Mouse (Mus musculus) mature B cell (primary cell): ENCODE measurements around the gene Ttpal.
"Not testable (repeated sequence)": the region's sequence is repeated elsewhere in the genome, so short reads cannot be mapped to it uniquely, and the experiment has no call there.

Experiments used
- in situ Hi-C: fragments of 300-500 bp; cut with MboI; formaldehyde crosslinking; loops from 2 replicates; pipeline ENCODE4 v1.14.3; 2019

Gene Ttpal

DNA sequence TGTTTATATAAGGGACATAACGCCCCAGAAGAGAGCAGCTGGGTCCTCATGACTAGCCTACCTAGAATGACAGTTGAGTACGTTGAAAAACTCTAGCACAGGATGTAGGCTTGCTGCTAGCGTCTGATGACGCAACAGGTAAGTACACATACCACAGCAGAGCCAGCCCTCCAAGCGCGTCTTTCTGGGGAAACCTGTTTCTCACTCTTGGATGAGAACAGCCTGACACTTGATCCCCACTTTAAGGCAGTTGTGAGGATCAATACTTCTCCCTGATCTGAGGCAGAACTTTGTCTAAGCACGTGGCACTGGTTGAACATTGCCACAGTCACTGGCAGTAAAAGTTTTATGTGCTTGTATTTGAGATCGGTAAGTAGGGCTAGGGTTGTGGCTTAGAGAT lies 18.3 kb downstream of the Ttpal start:
- in situ Hi-C loops: loop anchor here (25.0 kb wide), 1 partner anchor 92 kb away; no protein-coding TSS in a partner anchor

DNA sequence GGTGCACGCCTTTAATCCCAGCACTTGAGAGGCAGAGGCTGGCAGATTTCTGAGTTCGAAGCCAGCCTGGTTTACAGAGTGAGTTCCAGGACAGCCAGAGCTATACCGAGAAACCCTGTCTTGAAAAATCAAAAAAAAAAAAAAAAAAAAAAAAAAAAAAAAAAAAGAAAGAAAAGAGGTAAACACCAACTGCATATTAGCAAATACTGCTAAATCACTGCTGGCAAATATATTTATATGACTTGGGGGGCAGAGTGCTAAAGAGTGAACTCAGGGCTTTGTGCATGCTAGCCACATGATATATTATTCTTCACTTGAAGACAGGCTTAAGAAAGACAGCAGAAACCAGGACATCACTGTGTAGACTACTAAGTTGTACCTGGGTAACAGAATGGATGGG lies 19.3 kb downstream of the Ttpal start:
- in situ Hi-C loops: loop anchor here (25.0 kb wide), 1 partner anchor 91 kb away; no protein-coding TSS in a partner anchor

DNA sequence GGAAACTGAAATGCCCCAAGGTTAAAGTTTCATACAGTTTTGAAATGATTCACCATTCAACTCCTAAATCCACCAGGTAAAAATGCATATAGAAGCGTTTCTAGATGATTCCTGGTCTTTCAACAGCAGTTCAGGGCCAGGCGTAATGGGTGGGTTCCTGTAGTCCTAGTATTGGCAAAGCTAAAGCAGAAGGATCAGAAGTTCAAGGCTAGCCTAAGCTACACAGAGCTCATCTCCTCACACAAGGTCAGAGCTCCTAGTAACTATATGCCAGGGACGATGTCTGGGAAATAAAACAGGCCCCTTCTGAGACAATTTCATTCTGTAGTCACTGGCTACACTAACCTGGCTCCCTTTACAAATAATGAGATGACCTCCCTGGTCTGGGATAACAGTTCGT lies 29.1 kb downstream of the Ttpal start:
- in situ Hi-C loops: no loop called here

DNA sequence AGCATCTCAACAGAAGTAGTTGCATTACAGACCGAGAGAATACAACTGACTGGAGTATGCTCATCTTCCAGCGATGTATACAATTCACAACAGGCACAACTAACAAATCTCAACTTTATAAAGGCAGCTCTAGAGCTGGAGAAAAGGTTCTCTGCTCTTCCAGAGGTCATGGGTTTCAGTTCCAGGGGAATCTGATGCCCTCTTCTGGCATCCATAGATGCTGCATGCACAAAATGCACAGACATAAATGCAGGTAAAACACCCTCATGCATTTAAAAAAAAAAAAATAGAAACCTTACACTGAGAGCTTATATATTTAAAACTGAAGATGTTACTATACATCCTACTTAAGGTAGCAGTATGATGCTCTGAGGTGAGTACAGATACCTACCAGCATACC lies 29.6 kb downstream of the Ttpal start:
- in situ Hi-C loops: no loop called here

DNA sequence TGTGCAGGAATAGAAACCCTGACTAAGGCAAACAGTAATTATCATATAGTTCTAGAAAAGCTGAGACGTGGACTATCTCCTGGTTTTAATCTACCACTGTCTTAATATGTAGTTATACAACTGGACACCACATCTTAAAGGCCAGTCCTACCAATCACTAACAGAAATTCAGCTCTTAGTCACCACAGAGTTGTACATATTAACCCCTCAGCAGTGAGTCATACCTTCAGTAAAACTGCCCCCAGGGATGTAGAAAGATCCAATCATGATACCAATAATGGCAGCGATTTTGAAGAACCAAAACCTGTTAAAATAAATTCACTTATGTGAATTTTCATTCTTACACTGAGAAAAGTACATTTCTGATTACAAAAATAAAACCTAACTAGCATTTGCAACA lies 32.1 kb downstream of the Ttpal start:
- in situ Hi-C loops: no loop called here

DNA sequence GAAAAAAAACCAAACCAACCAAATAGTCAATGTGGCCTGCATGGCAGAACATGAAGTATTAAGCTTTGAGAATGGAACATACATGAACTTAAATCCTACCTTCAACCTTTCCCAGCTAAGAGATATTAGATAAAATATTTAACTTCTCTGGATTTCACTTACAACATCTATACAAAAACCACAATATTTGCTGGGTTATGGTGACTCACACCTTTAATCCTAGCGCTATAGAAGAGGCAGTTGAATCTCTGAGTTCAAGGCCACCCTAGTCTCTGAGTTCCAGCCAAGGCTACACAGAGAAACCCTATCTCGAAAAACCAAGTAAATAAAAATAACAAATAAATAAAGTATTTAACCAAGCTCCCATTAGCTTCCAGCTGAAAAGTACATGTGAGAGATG lies 33.9 kb downstream of the Ttpal start:
- in situ Hi-C loops: no loop called here

DNA sequence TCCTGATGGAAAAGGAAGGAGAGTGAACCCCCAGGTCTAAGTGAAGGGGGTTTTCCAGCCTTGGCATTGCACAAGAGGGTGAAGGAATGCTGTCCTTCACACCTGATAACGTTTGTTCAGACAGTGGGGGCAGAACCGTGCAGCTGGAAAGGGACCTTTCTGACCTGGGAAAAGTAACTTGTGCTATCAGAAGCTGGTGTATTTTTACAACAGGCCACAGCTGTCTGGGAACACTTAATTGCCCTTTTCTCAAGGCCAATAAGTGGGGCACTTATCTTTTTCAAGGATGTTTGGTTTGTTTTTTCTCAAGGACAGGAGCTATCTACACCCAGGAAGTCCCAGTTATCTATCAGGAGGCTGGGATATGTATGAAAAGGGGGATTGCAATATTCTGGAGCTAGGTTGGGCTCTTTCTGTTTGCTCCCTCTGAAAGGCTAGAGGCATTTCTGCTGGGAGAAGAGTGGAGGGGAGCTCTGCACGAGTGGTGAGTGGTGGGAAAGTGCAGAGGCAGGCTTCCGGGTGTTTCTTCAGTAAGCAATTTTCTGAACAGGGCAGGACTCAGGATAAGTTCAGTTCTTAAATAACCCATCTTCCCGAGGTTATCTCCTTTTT lies 35.6 kb downstream of the Ttpal start:
- in situ Hi-C loops: no loop called here

DNA sequence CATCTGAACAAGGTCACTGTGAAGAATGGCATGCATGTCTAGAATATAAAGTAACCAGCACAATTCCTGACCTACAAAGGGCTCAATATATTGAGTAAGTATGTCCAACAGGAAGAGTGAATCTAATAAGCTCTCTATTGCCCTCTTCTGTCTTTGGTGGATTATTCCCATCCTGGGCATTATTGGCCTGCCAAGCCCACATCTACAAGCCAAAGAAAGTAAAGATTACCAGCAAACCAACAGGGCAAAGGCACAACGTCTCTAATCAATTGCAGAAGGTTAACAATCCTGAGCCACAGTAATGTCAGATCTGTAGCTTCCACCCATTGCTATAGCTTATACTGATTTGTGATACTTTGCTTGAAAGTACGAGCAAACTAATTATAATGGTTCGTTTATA lies 38.4 kb downstream of the Ttpal start:
- in situ Hi-C loops: no loop called here

DNA sequence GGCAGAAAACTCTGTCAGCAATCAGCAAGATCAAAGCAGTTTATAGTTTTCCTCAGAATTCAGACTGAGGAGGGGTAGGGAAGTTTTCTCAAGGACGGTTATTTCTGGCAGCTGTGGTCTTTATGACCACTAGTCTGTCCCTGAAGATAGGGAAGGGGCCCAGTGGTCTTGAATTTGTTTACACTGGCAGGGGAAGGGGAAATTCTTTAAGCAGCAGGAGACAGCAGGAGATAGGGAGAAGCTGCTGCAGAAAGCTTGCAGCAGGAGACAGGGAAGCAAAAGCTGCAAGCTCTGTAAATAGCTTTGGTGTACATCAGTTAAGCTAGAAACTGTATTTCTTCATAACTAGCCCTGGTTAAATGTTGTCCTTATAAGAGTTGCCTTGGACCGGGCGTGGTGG lies 39.6 kb downstream of the Ttpal start:
- in situ Hi-C loops: no loop called here

DNA sequence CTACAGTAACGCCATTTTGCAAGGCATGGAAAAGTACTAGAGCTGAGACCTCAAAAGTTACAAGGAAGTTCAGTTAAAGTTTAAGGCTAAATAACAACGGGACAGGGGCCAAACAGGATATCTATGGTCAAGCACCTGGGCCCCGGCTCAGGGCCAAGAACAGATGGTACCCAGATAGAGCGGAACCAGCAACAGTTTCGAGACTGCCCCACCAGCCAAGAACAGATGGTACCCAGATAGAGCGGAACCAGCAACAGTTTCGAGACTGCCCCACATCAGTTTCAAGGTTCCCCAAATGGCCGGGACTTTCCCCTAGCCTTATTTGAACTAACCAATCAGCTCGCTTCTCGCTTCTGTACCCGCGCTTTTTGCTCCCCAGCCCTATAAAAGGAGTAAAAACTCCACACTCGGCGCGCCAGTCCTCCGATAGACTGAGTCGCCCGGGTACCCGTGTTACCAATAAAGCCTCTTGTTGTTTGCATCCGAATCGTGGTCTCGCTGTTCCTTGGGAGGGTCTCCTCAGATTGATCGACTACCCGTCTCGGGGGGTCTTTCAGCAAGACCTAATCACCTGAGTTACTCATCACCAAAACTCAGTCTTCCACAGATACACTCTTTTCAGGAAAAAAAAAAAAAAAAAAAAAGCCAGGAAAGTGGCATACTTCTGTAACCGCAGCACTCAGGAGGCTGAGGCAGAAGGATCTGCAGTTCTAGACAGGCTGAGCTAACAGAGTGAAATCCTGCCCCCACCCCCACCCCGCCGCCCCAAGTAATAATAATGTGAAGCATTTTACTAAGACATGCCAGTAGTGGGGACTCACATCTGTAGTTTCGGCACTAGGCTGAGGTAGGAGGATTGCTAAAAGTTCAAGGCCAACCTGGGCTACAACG lies 40.8 kb downstream of the Ttpal start:
- in situ Hi-C loops: no loop called here

DNA sequence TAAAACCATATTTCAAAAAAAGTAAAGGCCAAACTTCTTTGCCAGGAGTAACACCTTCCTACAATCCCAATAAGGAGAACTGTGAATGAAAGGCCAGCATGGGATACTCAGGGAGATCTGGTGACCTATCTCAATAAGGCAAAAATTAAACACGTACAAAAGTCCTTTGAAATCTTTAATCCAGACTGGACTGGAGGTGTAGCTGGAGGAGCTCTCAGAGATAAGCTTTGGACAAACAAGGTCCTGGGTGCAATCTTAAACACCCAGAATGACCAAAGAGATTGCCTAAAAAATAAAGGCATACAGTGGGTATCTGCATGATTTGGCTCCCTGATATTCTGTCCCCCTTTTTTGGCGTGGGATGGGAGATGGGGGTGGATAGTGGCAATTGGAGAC lies 41.5 kb downstream of the Ttpal start:
- in situ Hi-C loops: no loop called here

DNA sequence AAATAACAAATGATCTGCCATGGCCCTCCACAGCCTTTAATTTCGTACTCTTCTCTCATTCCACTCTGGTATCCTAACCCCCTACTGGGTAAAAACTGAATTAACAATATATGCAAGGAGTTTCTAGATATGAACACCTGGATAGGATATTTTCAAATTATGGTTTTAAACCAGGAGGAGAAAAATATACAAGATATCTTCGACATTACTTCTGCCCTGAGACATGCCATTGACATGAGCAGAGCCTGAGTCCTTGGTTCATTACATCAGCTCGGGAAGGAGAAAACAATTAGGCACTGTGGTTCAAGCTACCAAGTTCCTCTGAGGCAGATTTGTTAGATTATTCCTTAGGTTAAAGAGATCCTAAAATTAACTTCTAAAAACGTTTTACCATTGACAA lies 41.9 kb downstream of the Ttpal start:
- in situ Hi-C loops: no loop called here

DNA sequence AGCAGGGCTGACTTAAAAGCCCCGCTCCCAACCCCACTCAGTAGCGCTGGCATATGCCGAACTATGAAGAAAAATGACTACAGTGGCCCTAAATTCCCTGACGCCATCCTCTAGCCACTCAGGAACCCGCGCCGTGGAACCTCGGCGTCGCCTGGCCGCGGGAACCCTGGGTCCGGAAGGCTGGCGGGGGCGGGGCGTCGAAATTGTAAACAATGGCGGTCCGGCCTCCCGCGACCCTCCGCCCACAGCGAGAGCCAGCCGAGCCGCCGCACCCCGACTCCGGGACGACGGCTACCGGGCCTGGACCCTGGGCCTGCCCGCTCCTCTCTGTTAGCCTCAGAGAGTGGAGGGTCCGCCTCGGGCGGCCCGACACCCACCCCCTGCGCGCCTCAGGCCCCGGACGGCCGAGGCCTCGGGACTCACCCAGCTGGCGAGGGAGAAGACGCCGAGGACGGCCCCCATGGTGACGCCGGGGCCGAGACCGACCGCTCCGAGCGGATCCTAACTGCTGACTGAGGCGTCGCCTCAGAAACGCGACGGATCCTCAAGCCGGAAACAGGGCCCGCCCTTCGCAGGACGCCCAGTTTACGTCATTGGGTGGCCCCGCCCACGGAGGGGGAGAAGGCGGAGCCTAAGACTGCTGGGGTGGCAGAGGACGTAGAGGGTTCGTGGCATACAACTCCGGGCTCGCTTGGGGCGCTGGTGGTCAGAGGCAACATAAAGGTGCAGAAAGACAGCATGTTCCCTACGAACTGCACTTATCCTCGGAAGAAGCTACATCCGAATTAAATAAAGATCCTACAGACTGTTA lies 42.7 kb downstream of the Ttpal start, which contains the start of gene Serinc3:
Gene Serinc3 (minus strand): TSS at position 557 of the 811 bp plus-strand sequence.
- in situ Hi-C loops: no loop called here

DNA sequence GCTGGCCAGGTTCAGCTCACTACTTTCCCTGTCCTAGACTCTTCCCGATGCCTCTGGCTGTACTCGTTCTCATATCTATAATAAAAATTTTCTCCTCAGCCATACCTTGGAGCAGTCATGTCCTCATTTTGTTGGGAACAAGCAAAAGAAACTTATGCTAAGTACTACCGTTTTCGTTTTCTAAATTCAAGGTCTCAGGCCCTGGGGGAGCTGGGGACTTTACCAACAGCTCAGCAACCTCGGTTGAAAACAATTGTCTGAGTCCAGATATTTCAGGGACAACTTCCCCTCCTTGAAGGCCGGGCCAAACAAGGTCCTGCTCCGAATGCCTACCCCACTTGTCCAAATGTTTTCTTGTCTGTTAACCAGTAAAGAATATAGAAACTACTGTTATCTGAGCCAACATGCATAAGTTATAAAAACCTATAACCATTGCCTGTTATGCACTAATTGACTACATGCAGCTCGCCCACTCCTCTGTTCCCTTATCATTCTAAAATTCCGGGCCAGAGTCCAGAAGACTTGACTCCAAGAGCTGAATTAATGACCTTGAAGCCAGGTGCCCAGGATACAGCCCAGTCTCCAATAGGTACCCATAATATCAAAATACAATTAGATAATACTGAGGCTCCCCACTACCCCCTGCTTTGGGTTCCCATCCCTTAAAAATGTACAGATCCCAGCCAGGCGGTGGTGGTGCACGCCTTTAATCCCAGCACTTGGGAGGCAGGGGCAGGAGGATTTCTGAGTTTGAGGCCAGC lies 43.8 kb downstream of the Ttpal start:
- in situ Hi-C loops: no loop called here

DNA sequence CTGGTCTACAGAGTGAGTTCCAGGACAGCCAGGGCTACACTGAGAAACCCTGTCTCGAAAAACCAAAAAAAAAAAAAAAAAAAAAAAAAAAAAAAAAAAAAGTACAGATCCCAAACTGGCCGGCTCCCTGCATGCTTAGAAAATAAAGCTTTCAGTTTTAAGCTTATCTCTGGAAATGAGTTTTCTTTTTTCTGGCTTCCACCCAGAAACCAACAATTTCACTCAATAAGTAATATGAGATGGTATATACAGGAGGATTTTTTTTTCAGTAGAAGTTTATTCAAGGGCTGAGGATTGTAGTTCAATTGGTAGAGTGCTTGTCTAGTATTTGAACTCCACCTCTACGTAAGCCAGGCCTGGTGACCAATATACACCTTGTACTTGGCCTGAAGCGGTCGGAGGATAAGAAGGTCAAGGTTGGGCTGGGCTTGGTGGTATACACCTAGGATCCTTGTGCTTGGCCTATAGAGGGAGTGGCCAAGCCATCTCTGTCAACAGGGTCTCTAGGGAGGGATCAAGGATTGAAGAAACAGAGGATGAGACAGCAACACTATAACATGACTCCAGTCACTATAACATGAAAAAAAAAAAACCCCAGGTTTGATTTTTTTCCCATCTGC lies 44.5 kb downstream of the Ttpal start:
- in situ Hi-C loops: no loop called here

DNA sequence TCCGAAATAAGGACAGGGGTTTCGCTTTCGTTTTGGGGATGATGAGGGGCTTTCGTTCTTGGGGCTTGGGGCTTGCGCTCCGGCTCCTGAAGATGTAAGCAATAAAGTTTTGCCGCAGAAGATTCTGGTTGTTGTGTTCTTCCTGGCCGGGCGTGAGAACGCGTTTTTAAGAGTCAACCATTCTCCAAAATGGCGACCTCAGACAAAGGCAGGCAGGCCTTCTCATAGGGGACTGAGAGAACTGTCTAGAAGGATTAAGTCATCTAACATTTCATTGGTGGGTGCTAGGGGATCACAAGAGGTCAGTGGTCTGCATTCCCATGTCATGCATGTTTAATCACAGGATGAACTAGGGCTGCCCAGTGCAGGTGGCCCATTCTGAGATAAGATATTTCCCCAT lies 53.6 kb downstream of the Ttpal start:
- in situ Hi-C loops: not testable (repeated sequence)

DNA sequence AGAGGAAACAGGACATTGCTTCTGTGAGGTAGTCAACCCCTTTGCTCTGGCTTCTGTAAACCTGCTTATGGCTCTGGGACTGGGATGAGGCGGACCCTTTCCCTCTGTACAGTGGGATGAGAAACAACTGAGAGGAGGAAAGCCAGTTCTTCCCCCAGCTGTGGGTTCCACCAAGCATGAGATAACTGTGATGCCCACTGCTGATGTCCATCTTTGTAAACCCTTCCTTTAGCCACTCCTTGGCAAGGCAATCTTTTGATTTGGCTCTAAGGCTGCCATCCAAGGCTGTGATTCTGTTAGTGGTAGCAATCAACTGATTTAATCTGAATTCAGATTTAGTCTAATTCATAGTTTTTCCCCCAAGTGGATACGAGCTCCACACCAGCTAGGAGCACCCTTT lies 55.4 kb downstream of the Ttpal start:
- in situ Hi-C loops: no loop called here

DNA sequence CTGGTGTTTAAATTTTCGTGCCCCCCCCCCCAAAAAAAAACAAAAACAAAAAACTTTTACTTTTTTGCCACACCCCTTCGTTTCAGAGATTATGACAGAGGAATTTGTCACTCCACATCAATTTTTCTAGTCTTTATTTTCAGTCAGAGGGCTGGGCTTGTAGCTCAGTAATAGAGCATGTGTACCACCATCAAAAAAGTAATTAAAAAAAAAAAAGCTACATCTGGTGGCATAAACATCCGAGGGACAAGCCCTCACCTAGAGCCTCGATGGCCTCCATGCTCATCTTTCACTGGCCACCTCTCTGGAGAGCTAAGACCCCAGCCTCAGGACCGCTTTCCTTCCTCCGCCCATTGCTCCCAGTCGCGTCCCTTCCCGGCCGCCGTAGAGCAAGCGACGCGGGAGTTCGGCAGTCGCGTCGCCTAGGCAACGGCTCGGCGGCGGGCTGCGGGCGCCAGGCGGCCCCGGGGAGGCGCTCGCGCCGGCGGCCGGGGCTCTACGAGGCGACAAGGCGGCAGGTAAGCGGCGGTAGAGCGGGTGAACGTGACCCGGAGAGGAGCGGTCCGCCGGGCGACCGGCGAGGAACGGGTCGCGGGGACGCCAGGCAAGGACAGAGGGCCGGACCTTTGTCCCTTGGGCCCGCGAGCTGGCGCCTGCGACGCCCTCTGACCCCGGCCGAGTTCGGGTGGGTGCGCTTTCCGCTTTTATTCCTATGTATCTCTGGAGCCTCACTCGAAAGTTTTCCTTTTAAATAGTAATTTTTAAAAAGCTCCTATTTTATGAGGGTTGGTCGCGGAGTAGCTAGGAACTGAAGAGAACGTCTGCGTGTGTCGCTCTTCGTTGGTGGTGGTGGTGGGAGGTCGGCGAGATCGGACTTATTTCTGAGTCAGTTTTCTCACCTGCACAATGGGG lies 56.1 kb downstream of the Ttpal start, which contains the start of gene Pkig:
Gene Pkig (plus strand): TSS at position 412 of the 912 bp plus-strand sequence.
- in situ Hi-C loops: no loop called here

DNA sequence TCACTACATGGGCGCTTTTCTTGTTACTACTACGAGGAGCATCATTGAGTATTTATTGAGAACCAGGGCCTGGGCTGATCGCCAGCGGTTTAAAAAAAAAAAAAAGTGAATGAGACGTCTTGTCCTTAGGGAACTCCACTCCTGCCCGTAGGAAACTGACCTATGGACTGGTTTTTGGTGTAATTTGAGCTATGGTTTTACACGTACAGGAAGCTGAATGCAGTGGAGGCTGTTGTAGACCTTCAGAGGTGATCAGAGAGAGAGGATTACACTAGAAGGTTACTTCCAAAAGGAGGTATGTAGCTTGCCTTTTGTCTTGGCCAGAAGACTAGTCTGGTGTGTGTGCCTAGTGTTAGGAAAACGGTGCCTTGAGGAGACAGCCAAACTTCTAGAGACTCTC lies 56.8 kb downstream of the Ttpal start:
- in situ Hi-C loops: no loop called here

DNA sequence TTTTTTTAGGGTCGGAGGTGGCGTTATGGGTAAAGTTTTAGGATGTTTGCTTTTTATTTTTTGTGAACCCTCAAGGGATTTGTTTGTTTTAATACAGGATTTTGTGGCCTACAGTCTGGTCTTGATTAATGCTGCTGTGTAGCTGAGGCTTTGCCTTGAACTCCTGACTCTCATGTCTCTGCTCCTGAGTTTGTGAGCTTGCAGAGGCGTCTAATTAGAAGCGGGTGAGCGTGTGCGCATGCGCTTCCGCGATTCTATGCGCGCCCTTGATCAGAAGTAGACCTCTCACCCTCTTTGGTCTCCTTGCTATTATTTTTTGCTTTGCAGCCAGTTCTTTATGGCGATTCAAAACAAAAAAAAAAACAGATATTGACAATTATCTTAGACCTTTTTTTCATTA lies 57.3 kb downstream of the Ttpal start:
- in situ Hi-C loops: no loop called here
